Mouse (Mus musculus) left cerebral cortex, adult 2 months (tissue): ENCODE measurements around the gene Rapgef2. TPM values are rescaled to one million over a fixed set of nuclear protein-coding genes. Genes with fewer than 3 reads are reported as not detected.
"Not testable (repeated sequence)": the region's sequence is repeated elsewhere in the genome, so short reads cannot be mapped to it uniquely, and the experiment has no call there.

Experiments
- DNase-seq, 2 experiments: peaks; one replicate each; pipeline ENCODE4 v3.0.0; 2021 to 2022; ENCODE audit warnings: low spot score in 2 of 2, mixed read lengths in 1 of 2; ENCODE audit errors: extremely low spot score in 1 of 2
- H3K27ac ChIP-seq: fragments of 200-600 bp; 2 replicates; pipeline ENCODE4 v1.8.1; 2022
- H3K4me3 ChIP-seq: fragments of 200-600 bp; 2 replicates; pipeline ENCODE4 v1.8.1; 2022
- CTCF ChIP-seq: fragments of 200-600 bp; IDR thresholded peaks from 2 replicates; pipeline ENCODE4 v1.8.1; 2022; ENCODE audit warnings: antibody characterized with exemption, mild to moderate bottlenecking, moderate library complexity
- intact Hi-C: fragments of 180-260 bp; cut with DNase I; formaldehyde crosslinking; loops from one replicate; pipeline ENCODE4 v1.15.1; 2025
- total RNA-seq, 2 experiments: library from RNA; stranded (reverse); gene quantifications; 2 replicates each; pipeline ENCODE4 v1.2.3; 2021

Rapgef2 gene
- total RNA-seq, 2 experiments from 2014 or later, result 122 to 130 TPM

DNA sequence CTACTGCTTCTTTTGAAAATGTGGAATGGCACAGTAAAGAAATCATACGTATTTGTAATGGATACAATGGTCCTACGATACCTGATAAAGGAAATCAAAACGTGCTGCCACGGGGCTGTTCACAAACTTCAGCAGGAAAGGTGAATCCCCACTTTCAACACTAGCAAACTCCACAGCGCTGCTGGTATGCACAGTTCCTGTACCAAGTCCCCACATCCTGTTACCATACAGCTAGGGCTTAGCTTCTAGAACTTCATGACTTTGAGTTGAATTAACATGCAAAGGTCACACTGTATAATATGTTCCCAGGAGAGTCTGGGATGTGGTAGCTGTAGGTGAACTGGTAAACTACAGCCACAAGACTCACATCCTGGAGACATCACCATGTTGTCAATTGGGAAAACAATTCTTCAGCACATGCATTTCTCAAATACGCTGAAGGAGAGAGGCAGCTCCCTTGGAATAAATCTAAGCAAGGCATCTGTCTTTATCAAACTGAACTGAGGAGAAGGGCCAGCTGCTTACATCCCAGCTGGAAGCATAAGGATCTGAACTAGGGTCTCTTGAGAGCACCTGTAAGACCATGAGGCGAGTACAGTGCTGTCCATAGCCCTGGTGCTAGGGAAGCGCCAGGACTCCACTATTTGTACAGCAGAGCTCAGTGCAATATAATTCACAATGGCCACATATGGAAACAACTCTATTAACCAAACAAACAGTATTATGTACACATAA, 109.0 kb downstream of the Rapgef2 start:
- DNase-seq, result no peak
- H3K27ac ChIP-seq, result peak overlapping the region; percentile 56
- no peak overlapping the region for H3K4me3 ChIP-seq
- no peak for TF ChIP-seq CTCF
- intact Hi-C loops, result no loop called here

- H3K27ac ChIP-seq, result no peak overlapping the region
- DNase-seq, result no peak
- no peak overlapping the region for H3K4me3 ChIP-seq
- no peak for TF ChIP-seq CTCF
- intact Hi-C loops, result no loop called here
These were observed 112.1 kb downstream of the Rapgef2 start for GRCm38 (mm10) chr3:79174168-79174567.

GRCm38 (mm10) chr3:79173291-79173690, 113.0 kb downstream of the Rapgef2 start:
- no peak for TF ChIP-seq CTCF
- no peak for DNase-seq
- Histone ChIP-seq H3K27ac (no peak overlapping the region), H3K4me3 (no peak overlapping the region)
- intact Hi-C loops, result no loop called here

- intact Hi-C loops, H3K4me3 ChIP-seq, DNase-seq, H3K27ac ChIP-seq: not testable (repeated sequence)
These were observed 115.2 kb downstream of the Rapgef2 start for GRCm38 (mm10) chr3:79171146-79171545.

GRCm38 (mm10) chr3:79168168-79168827, 118.0 kb downstream of the Rapgef2 start:
- DNase-seq, result no peak
- no peak overlapping the region for H3K27ac ChIP-seq
- intact Hi-C loops, result no loop called here
- no peak for TF ChIP-seq CTCF
- H3K4me3 ChIP-seq, result no peak overlapping the region

DNA sequence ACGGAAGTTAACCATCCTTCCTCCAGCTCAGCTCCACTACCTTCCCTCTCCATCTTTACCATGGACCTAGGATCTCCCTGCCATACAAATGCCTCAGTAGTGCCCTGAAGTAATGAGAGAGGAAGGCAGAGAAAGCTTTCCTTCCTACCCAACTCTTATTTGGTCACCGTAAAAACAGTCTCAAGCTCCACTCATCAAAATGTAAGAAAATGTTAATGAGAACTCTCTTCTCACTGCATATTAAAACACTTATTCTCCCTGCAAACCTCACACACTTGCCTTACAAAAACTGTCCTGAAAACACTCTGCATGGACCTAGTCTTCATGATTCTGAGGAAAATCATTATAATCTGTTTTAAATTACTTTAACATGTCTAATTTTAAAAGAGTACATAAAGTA, 118.7 kb downstream of the Rapgef2 start:
- no peak for DNase-seq
- TF ChIP-seq CTCF, result no peak
- intact Hi-C loops, result no loop called here
- no peak overlapping the region for H3K4me3 ChIP-seq
- no peak overlapping the region for H3K27ac ChIP-seq

- TF ChIP-seq CTCF, result no peak
- H3K4me3 ChIP-seq, result peak overlapping the region; percentile 30
- peak overlapping the region; percentile 95 for H3K27ac ChIP-seq
- intact Hi-C loops, result no loop called here
- no peak for DNase-seq
These were observed 124.4 kb downstream of the Rapgef2 start for GRCm38 (mm10) chr3:79161834-79162401.

DNA sequence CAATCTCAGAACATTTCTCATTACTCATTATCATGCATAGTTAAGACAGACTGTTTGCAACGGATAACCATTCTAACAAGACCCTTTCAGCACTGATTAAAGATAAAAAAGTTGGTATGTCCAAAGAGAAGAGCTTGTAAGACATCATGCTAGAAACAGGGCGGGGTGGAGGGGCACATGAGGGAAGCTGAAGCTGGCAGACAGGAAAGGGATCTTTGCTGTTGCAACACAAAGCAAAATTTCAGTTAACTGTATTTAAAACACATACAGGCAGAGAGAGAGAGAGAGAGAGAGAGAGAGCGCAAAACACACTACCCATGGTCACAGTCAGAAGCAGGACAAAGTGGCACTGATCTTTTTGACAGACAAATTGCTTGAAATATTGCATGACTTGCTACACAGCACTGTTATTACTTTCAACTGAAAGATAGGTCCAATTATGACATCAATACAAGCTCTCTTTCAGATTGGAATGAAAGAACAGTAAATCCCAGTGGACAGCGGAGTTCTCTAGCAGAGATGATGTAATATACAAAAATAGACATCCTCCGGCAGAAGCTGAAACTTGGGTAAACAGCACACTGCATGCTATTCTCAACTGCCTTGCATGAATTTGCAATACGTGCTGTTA, 125.1 kb downstream of the Rapgef2 start:
- intact Hi-C loops, result no loop called here
- H3K4me3 ChIP-seq, result peak overlapping the region; percentile 30
- no peak for DNase-seq
- peak overlapping the region; percentile 95 for H3K27ac ChIP-seq
- no peak for TF ChIP-seq CTCF

DNA sequence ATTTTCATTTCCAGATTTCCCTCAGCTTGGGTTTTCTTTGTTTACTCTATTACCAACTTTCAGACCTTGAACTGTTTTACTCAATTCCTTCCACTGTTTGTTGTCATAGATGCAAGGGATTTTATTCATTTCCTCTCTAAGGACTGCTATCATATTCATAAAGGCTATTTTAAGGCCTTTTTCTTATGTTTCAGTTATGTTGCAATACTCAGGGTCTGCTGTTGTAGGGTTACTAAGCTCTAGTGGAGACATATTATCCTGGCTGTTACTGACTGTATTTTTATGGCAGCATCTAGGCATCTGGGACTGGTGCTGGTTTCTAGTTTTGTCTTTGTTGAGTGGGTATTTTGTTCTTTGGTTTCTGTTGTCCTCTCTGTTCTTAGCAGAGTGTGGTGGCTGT, 128.1 kb downstream of the Rapgef2 start:
- DNase-seq, result no peak
- Histone ChIP-seq H3K4me3 (no peak overlapping the region), H3K27ac (0 out of 2 replicates have a peak overlapping the region, but pooled peaks have one; percentile 24)
- TF ChIP-seq CTCF, result no peak
- intact Hi-C loops, result no loop called here

DNA sequence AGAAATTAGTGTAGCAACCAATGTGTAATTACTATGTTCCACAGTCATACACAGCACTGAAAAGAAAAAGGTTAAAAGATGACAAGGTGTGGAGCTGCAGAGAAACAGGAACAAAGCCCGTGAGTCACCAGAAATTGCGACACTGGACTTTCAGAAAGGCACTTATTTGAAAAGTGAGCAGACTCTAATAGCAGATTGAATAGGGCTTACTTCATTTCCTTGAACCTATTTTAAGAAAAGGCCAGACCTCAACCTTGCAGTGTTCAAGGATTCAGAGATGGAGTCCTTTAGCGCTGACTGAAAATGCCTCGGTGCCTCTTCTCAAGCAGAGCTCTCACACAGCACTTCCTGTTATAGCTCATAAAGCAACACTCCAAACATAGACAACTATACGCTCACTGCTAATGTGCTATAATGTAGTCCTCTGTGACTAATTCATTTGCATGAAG, 133.3 kb downstream of the Rapgef2 start:
- Histone ChIP-seq H3K4me3 (no peak overlapping the region), H3K27ac (peak overlapping the region; percentile 44)
- DNase-seq, result no peak
- intact Hi-C loops, result no loop called here
- no peak for TF ChIP-seq CTCF

- no peak for TF ChIP-seq CTCF
- intact Hi-C loops, result loop anchor here (2.0 kb wide), 1 partner anchor 131 kb away; no protein-coding TSS in a partner anchor
- no peak for DNase-seq
- peak overlapping the region; percentile 98 for H3K27ac ChIP-seq
- H3K4me3 ChIP-seq, result peak overlapping the region; percentile 46
These were observed 140.8 kb downstream of the Rapgef2 start for GRCm38 (mm10) chr3:79145407-79146055.
